Mouse (Mus musculus) heart, postnatal 36 days (tissue): ENCODE data around the gene Bcap31. TPM values are rescaled to one million over a fixed set of nuclear protein-coding genes. Genes with fewer than 3 reads are reported as not detected.

ENCODE experiments used
- DNase-seq, 2 experiments: peaks; one replicate each; pipeline ENCODE4 v3.0.0; 2021 to 2022
- intact Hi-C: fragments of 180-260 bp; cut with DNase I; formaldehyde crosslinking; loops from one replicate; pipeline ENCODE4 v1.15.1; 2025
- total RNA-seq, 2 experiments: library from RNA; stranded (reverse); gene quantifications; 2 replicates each; pipeline ENCODE4 v1.2.3; 2021

The Bcap31 gene
- total RNA-seq, 2 experiments from 2014 or later = 74.2 to 83.4 TPM

DNA sequence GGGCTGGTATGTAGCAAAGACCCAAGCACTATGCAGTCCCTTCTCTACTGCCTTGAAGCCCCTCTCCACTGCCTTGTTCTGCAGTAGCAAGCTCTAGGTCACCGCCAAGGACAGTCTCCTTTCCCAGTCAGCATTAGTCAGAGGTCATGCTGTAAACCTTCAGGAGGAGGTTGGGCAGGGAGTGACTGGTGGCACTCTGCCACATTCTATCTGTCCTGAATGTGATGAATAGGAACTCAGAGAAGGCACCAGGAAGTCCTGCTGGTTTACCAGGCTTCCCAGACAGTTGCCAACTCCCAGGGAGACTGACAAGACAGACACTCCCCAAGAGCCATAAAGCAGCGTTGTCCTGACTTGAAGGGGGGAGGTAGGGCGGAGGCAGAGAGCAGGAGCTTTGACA, 30.3 kb downstream of the Bcap31 start:
- intact Hi-C loops = no loop called here
- DNase-seq = peak in 1 of 2 experiments; percentile 21

- intact Hi-C loops = no loop called here
- no peak for DNase-seq
Measured at GRCm38 (mm10) chrX:73684978-73685377, 31.0 kb downstream of the Bcap31 start.

DNA sequence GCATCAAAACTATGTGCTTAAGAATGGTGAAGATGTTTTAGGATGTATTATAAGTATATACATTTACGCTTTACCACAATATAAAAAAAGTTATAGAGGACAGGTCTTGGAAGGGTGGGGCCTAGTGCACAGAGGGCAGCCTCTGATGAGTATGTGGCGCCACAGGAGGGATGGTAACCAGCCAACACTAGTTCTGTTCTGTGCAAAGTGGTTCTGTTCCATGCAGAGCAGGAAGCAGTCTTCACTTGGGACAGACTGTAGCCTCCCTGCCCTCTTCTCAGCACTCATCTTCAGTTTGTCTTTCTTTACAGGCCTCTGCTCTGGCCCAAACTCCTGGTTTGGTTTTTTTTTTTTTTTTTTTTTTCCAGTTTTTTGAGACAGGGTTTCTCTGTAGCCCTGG, 31.8 kb downstream of the Bcap31 start:
- no peak for DNase-seq
- intact Hi-C loops = no loop called here

DNA sequence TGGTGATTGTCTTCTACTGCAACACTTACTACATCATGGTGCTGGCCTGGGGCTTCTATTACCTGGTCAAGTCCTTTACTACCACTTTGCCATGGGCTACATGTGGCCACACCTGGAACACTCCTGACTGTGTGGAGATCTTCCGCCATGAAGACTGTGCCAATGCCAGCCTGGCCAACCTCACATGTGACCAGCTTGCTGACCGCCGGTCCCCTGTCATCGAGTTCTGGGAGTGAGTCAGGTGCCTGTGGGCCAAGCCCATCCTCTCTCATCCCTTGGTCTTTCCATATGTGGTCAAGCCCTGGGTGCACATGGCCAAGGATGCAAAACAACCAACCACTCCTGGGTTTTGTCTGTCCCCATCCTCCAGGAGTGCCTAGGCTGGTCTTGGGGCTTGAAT, 39.3 kb downstream of the Bcap31 start:
- no peak for DNase-seq
- intact Hi-C loops = loop anchor here (10.0 kb wide), 1 partner anchor 408 kb away; no protein-coding TSS in a partner anchor

GRCm38 (mm10) chrX:73675231-73675630, 40.7 kb downstream of the Bcap31 start:
- intact Hi-C loops = loop anchor here (10.0 kb wide), 1 partner anchor 410 kb away; no protein-coding TSS in a partner anchor
- no peak for DNase-seq

DNA sequence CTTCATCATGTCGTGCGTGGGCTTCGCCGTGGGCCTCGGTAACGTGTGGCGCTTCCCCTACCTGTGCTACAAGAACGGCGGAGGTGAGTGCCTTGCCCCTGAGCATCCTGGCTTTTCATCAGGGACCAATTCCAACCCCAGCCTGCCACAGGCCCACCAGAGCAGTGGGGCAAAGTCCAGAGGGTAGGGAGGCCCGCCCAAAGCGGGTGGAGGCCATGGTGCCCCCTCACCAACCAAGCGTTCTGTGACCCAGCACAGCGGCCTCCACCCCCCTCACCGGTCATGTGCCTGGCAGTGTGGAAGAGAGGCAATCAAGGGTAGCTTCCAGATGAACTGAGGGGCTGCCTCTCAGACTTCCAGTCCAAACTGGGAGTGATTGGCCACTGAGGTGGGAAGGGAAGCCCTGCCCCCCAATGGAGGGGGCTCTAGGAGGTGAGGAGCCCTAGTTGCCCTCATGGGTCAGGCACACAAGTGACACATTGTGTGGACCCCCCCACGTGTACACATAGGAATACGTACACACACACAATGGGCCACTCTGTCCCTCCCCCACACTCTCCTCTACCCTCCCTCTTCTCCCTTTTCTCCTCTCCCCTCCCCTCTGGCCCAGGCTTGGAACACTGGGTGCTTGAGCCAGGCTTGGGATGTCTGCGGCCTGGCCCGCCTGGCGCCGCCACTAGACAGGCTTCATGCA, 41.9 kb downstream of the Bcap31 start:
- intact Hi-C loops = loop anchor here (5.0 to 10.0 kb wide), 2 partner anchors 278 to 411 kb away; no protein-coding TSS in a partner anchor

DNA sequence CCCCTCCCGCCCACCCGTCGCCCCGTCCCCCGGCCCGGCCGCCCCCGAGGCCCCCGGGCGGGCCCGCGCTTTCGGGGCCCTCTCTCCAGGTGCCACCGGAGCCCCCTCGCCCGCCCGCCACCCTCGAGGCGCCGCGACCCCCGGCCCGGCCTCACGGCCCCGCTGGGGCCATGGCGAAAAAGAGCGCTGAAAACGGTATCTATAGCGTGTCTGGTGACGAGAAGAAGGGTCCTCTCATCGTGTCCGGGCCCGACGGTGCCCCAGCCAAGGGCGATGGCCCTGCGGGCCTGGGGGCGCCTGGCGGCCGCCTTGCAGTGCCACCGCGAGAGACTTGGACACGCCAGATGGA, 42.4 kb downstream of the Bcap31 start:
- intact Hi-C loops = loop anchor here (5.0 to 10.0 kb wide), 2 partner anchors 279 to 411 kb away; no protein-coding TSS in a partner anchor
- no peak for DNase-seq

More for the DNA sequence above, 41.9 kb downstream of the Bcap31 start:
- peak; percentile 21 to 30 for DNase-seq

- peak; percentile 78 for DNase-seq
- intact Hi-C loops = loop anchor here (5.0 to 10.0 kb wide), 2 partner anchors 279 to 412 kb away; no protein-coding TSS in a partner anchor
Measured at GRCm38 (mm10) chrX:73672879-73673618, 42.9 kb downstream of the Bcap31 start, which contains the start of gene Slc6a8. Gene Slc6a8, plus strand, starts transcription at chrX:73673150.

DNA sequence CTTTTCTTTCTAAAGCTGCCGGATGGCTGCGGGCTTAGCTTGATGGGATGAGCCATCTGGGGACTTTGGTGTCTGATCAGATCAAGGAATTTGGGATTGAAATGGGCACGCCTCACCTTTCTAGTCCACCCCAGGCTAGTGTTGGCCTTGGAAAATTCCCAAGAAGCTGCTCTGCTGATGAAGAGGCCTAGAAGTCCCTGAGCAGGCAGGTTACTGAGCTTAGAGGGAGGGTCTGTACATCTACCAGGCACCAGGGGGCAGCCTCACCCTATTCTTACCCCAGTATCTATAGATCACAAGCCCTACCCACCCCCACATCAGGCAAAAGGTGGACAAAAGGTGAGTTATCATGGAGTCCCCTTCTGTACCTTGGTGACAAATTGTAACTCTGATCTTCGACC, 43.9 kb downstream of the Bcap31 start:
- intact Hi-C loops = loop anchor here (5.0 to 10.0 kb wide), 2 partner anchors 280 to 413 kb away; no protein-coding TSS in a partner anchor

DNA sequence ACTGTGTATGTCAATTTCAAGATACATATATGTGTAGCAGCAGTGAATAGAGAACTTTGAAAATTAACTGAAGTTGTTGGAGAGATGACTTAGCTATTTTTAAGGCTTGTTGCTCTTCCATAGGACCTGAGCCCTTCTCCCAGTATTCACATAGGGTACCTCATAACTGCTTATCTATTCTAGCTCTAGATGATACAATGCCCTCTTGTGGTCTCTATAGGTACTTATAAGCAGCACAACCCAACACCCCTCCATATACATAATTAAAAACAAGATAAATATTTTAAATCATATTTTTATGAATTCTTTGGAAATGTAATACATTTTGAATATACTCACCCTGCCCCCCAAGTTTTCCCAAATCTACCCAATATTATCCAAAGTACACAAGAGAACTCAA, 52.8 kb downstream of the Bcap31 start:
- intact Hi-C loops = no loop called here
- no peak for DNase-seq

More for the DNA sequence above, 43.9 kb downstream of the Bcap31 start:
- DNase-seq = peak; percentile 39 to 47

- intact Hi-C loops = no loop called here
- no peak for DNase-seq
Measured at GRCm38 (mm10) chrX:73660284-73660665, 55.7 kb downstream of the Bcap31 start.

- intact Hi-C loops = loop anchor here (5.0 kb wide), 1 partner anchor 652 kb away; no protein-coding TSS in a partner anchor
- no peak for DNase-seq
Measured at GRCm38 (mm10) chrX:73659575-73660283, 56.2 kb downstream of the Bcap31 start, which contains the start of gene Pnck. Gene Pnck, minus strand, starts transcription at chrX:73660117.

- no peak for DNase-seq
- intact Hi-C loops = loop anchor here (5.0 kb wide), 1 partner anchor 652 kb away; no protein-coding TSS in a partner anchor
Measured at GRCm38 (mm10) chrX:73658936-73659574, 56.9 kb downstream of the Bcap31 start.

- intact Hi-C loops = loop anchor here (5.0 kb wide), 1 partner anchor 651 kb away; no protein-coding TSS in a partner anchor
- no peak for DNase-seq
Measured at GRCm38 (mm10) chrX:73658391-73658790, 57.6 kb downstream of the Bcap31 start.

DNA sequence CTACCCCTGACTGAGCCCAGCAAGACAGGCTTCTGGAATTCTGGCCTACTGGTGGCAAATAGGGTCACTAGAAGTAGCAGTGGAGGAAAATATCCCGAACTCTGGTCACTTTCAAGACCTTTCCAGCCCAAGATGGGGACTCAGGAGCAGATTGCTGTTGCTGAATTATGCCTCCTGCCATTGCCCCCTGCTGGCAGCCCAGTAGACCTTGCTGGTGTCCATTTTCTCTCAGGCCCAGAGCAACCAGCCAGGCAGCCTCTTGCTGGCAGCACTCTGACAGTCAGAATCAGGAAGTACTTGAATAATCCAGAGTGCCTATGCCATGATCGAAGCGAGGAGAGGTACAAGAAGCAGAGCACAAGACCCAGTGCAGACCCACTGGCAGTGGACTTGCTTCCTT, 60.4 kb downstream of the Bcap31 start:
- intact Hi-C loops = loop anchor here (2.0 to 5.0 kb wide), 4 partner anchors 63 to 648 kb away; no protein-coding TSS in a partner anchor
- no peak for DNase-seq

DNA sequence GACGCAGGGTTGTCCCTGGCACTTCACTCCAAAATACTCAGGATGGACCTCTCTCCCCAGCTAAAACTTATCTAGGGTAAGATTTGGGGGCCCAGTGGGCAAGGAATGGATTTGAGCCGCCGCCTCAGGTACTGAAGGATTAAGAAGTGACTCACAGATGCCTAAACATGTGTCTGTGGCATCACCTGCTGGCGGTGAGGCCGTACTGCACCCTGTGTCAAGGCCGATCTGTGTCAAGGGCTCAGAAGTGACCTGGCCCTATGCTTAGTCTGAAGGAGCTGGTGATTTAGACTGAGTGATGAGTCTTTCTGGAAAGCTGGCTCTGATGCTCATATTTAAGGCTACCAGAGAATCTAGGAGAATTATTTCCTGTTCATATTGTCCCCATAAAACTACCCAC, 61.8 kb downstream of the Bcap31 start:
- DNase-seq = peak; percentile 37 to 76
- intact Hi-C loops = loop anchor here (1.0 to 2.0 kb wide), 4 partner anchors 61 to 599 kb away; no protein-coding TSS in a partner anchor

- intact Hi-C loops = no loop called here
- DNase-seq = no peak
Measured at GRCm38 (mm10) chrX:73653392-73653791, 62.6 kb downstream of the Bcap31 start.

DNA sequence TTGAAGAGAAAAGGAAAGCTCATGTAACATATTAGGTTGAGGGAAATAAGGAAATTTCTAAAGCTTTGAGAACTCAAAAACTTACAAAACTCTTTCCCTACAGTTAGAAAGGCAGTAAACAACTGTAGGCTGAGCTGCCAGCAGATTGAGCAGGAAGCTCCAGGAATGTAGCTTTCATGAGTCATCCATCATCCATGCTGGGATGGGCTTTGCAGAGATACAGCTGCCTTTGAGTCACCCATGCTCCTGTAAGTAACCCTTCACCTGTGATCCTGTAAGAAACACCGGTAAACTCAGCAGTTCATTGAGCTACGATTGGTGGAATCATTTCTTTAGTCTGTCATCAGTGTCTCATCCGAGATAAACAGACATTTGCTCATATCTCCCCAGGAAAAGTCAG, 65.1 kb downstream of the Bcap31 start:
- intact Hi-C loops = no loop called here
- no peak for DNase-seq

DNA sequence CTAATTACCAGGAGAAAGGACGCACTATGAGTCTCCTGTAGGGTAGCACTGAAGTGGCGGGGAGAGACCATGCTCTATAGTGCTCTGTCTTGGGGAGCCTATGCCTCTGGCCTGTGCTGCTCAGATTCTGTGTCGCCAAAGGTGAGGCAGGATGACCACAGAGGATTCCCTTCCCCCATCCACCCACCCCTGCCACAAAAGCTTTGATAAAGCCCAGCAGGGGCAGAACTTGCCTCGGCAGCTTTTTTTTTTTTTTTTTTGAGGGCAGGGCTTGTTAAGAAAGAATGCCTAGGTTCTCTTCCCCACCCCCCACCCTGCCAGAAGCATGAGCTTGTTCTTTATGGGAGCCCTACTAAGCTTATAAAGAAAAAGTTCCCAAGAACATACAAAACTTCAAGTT, 70.9 kb downstream of the Bcap31 start:
- no peak for DNase-seq

GRCm38 (mm10) chrX:73639901-73640469, 76.0 kb downstream of the Bcap31 start:
- intact Hi-C loops = no loop called here
- DNase-seq = no peak

More for the DNA sequence above, 70.9 kb downstream of the Bcap31 start:
- intact Hi-C loops = no loop called here
